Mouse (Mus musculus) hindbrain, postnatal 0 days (tissue): ENCODE data around the gene Olfr1410. TPM values are rescaled to one million over a fixed set of nuclear protein-coding genes. Genes with fewer than 3 reads are reported as not detected.

Experiments
- ATAC-seq: fragments of 200-750 bp; cut with Nextera tagmentation; 2 replicates; pipeline ENCODE4 v1.8.0; 2017; ENCODE audit warnings: mild to moderate bottlenecking, moderate TSS enrichment, moderate library complexity
- DNase-seq: peaks from one replicate; pipeline ENCODE4 v3.0.0-alpha.2; 2015; ENCODE audit warnings: low spot score
- H3K27ac ChIP-seq: fragments of 300-500 bp; sonication (generic); 2 replicates; pipeline ENCODE4 v1.5.1; 2014; ENCODE audit warnings: mild to moderate bottlenecking
- H3K27me3 ChIP-seq: fragments of 300-500 bp; sonication (generic); 2 replicates; pipeline ENCODE4 v1.6.1; 2014; ENCODE audit warnings: low read length, mixed read lengths; ENCODE audit not compliant: insufficient read depth
- H3K36me3 ChIP-seq: fragments of 300-500 bp; sonication (generic); 2 replicates; pipeline ENCODE4 v1.6.1; 2014; ENCODE audit warnings: low read length, mixed read lengths; ENCODE audit not compliant: insufficient read depth
- H3K4me1 ChIP-seq: fragments of 300-500 bp; sonication (generic); 2 replicates; pipeline ENCODE4 v1.6.1; 2014; ENCODE audit warnings: antibody characterized with exemption, low read length, mixed read lengths; ENCODE audit not compliant: insufficient read depth
- H3K4me2 ChIP-seq: fragments of 300-500 bp; sonication (generic); 2 replicates; pipeline ENCODE4 v1.6.1; 2014; ENCODE audit warnings: low read depth, mild to moderate bottlenecking, low read length, moderate library complexity, mixed read lengths
- H3K4me3 ChIP-seq: fragments of 300-500 bp; sonication (generic); 2 replicates; pipeline ENCODE4 v1.5.1; 2014; ENCODE audit warnings: low read length
- H3K9ac ChIP-seq: fragments of 300-500 bp; sonication (generic); replicated peaks from 2 replicates; pipeline ENCODE4 v1.6.1; 2014; ENCODE audit warnings: mild to moderate bottlenecking, low read length, moderate library complexity, mixed read lengths
- H3K9me3 ChIP-seq: fragments of 300-500 bp; sonication (generic); 2 replicates; pipeline ENCODE4 v1.6.1; 2016; ENCODE audit warnings: low read length, mixed read lengths
- CTCF ChIP-seq: IDR thresholded peaks from 2 replicates; pipeline ENCODE4 v1.5.1; 2016; ENCODE audit warnings: antibody characterized with exemption, control low read depth, low read depth
- WGBS: fragments of 180-500 bp; shearing (Covaris S2); extraction: QIAGEN DNeasy Blood & Tissue Kit; methylation state at CpG from one replicate; pipeline ENCODE4 v1.1.7; 2014; 5-methylcytosine and 5-hydroxymethylcytosine counted together
- polyA plus RNA-seq: library from polyadenylated mRNA; unstranded; fragments of >200 nt; fragmentation: Nextera tagmentation; extraction: Ambion mirVana; gene quantifications from 2 replicates; pipeline ENCODE4 v1.2.1, GENCODE M21; 2015
- total RNA-seq: library from RNA; depleted of rRNA; stranded (reverse); fragments of >200 nt; gene quantifications from 2 replicates; pipeline ENCODE4 v1.2.3, GENCODE M21; 2014; rRNA removed

Gene Olfr1410
- total RNA-seq = not detected in 2 replicates
- polyA plus RNA-seq = not detected in 2 replicates

- no peaks in the 10 kb centered on the region for H3K9me3 ChIP-seq
- no peak within 1 kb of the TSS for H3K27ac ChIP-seq
- no peak for ATAC-seq
- DNase-seq = no peak
- H3K4me2 ChIP-seq = no peak within 1 kb of the TSS
- no peak within 1 kb of the TSS for H3K9ac ChIP-seq
- no peaks in the 10 kb centered on the region for H3K36me3 ChIP-seq
- 77% methylated on average over 1 of the region's 1 CpGs for WGBS
- no peaks in the 10 kb centered on the region for H3K27me3 ChIP-seq
- no peak within 1 kb of the TSS for H3K4me3 ChIP-seq
- TF ChIP-seq CTCF = no peak
- no peaks in the 10 kb centered on the region for H3K4me1 ChIP-seq
Measured at GRCm38 (mm10) chr1:92605482-92605881, at the start of gene Olfr1410. Olfr1410 (plus strand) TSS chr1:92605782.

DNA sequence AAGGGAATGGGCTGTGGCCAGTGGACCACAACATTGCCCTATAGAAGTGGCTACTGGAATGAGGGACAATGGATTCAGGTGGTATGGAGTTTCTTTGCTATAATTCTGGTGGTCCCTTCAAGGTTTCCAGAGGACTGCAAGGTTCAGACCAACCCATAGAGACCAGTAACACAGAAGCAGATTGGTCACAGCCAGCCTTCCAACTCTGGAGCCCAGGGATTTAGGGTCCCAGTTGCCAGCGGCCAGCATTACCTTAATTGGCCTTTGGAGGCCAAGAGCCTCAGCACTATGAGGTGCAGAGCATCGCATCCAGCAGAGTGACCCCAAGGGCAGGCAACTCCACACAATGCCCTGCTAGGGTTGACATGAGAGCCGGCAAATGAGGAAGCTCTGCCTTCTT is 34.6 kb upstream of the Olfr1410 start, which contains the start of gene Olfr1413:
Gene Olfr1413, plus strand, starts transcription at position 301 of the 400 bp plus-strand sequence.
- H3K4me1 ChIP-seq = no peaks in the 10 kb centered on the region
- H3K27ac ChIP-seq = no peak within 1 kb of the TSS
- DNase-seq (no peak), ATAC-seq (no peak)
- no peak within 1 kb of the TSS for H3K4me2 ChIP-seq
- H3K27me3 ChIP-seq = no peaks in the 10 kb centered on the region
- H3K9me3 ChIP-seq = no peaks in the 10 kb centered on the region
- no peak within 1 kb of the TSS for H3K4me3 ChIP-seq
- WGBS = 76% methylated on average over 3 of the region's 3 CpGs
- TF ChIP-seq CTCF = no peak
- H3K9ac ChIP-seq = no peak within 1 kb of the TSS
- H3K36me3 ChIP-seq = no peaks in the 10 kb centered on the region

- H3K9me3 ChIP-seq = 0 out of 2 replicates have a peak, but pooled peaks cover 3% of the 10 kb centered on the region
- WGBS = 84% methylated on average over 2 of the region's 2 CpGs
- no peak within 1 kb of the TSS for H3K27ac ChIP-seq
- no peak within 1 kb of the TSS for H3K4me2 ChIP-seq
- H3K27me3 ChIP-seq = no peaks in the 10 kb centered on the region
- no peaks in the 10 kb centered on the region for H3K36me3 ChIP-seq
- H3K4me3 ChIP-seq = no peak within 1 kb of the TSS
- no peak for DNase-seq
- no peaks in the 10 kb centered on the region for H3K4me1 ChIP-seq
- TF ChIP-seq CTCF = no peak
- ATAC-seq = no peak
- H3K9ac ChIP-seq = no peak within 1 kb of the TSS
Measured at GRCm38 (mm10) chr1:92585479-92585878, 20.1 kb upstream of the Olfr1410 start, which contains the start of gene Olfr1412. Olfr1412 (plus strand) TSS chr1:92585779.

- H3K27ac ChIP-seq = no peak within 1 kb of the TSS
- H3K4me3 ChIP-seq = no peak within 1 kb of the TSS
- no peak within 1 kb of the TSS for H3K4me2 ChIP-seq
- ATAC-seq (no peak), DNase-seq (no peak)
- H3K9me3 ChIP-seq = no peaks in the 10 kb centered on the region
- TF ChIP-seq CTCF = no peak
- no peaks in the 10 kb centered on the region for H3K36me3 ChIP-seq
- H3K27me3 ChIP-seq = no peaks in the 10 kb centered on the region
- H3K4me1 ChIP-seq = no peaks in the 10 kb centered on the region
- H3K9ac ChIP-seq = no peak within 1 kb of the TSS
Measured at GRCm38 (mm10) chr1:92594111-92594510, 11.5 kb upstream of the Olfr1410 start, which contains the start of gene Olfr1411. Olfr1411 (plus strand) TSS chr1:92594411.

GRCm38 (mm10) chr1:92596019-92596418 is 9.6 kb upstream of the Olfr1410 start:
- Histone ChIP-seq H3K36me3 (no peaks in the 10 kb centered on the region), H3K9ac (no peak overlapping the region), H3K4me2 (no peak overlapping the region), H3K27ac (no peak overlapping the region), H3K27me3 (no peaks in the 10 kb centered on the region), H3K4me1 (no peaks in the 10 kb centered on the region), H3K4me3 (no peak overlapping the region), H3K9me3 (no peaks in the 10 kb centered on the region)
- TF ChIP-seq CTCF = no peak
- ATAC-seq (no peak), DNase-seq (no peak)
- WGBS = 81% methylated on average over 3 of the region's 3 CpGs

DNA sequence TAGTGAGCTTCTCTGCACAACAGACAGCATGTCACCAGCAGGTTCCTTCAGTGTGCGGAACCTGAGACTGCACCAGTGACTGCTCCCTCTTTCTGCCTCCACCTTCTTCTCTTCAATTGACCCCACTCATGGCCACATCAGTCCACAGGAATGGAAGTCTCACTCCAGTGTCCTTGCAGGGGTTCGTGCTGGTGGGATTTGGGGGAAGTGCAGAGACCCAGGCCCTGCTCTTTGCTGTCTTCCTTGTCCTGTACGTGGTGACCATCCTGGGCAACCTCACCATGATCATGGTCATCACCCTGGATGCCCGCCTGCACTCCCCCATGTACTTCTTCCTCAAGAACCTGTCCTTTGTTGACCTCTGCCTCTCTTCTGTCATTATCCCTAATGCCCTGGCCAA is 2.1 kb downstream of the Olfr1410 start:
- Histone ChIP-seq H3K4me3 (no peak overlapping the region), H3K9ac (no peak overlapping the region), H3K9me3 (no peaks in the 10 kb centered on the region), H3K27me3 (no peaks in the 10 kb centered on the region), H3K4me2 (no peak overlapping the region), H3K36me3 (no peaks in the 10 kb centered on the region), H3K4me1 (no peaks in the 10 kb centered on the region), H3K27ac (no peak overlapping the region)
- 80% methylated on average over 4 of the region's 4 CpGs for WGBS
- DNase-seq (no peak), ATAC-seq (no peak)
- TF ChIP-seq CTCF = no peak

DNA sequence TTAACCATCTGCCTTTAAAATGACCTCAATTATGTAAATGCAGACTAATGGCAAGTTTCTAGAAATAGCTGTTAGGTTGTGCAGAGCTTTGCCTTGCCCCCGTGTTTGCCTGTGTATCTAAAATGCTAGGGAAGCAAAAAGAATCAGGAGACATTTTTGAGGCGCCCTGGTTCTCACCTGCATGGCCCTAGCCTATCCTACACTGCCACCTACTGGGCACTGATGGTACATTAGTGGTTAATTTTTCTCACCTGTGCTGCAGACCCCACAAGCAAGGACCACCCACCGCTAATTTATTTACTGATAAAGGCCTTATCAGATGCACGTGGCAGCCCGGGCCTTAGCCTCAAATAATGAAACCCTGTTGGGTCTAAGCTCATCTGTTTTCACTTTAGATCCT is 5.4 kb downstream of the Olfr1410 start:
- no peak overlapping the region for H3K4me3 ChIP-seq
- no peak overlapping the region for H3K27ac ChIP-seq
- DNase-seq = peak; percentile 85
- ATAC-seq = peak; percentile 45
- no peak overlapping the region for H3K4me2 ChIP-seq
- no peaks in the 10 kb centered on the region for H3K36me3 ChIP-seq
- no peaks in the 10 kb centered on the region for H3K27me3 ChIP-seq
- 4% methylated on average over 5 of the region's 5 CpGs for WGBS
- TF ChIP-seq CTCF = peak; percentile 92
- H3K9me3 ChIP-seq = no peaks in the 10 kb centered on the region
- no peaks in the 10 kb centered on the region for H3K4me1 ChIP-seq
- no peak overlapping the region for H3K9ac ChIP-seq
